Mouse (Mus musculus) brain, embryonic 18.5 days (tissue): ENCODE data around the gene Ier2.
A peak's percentile ranks its signal among the peaks of the same experiment; 100 is the strongest.

Experiments
- DNase-seq: peaks from one replicate; pipeline ENCODE4 v3.0.0-alpha.2; 2012; ENCODE audit warnings: low read depth, low spot score

Gene Ier2

DNA sequence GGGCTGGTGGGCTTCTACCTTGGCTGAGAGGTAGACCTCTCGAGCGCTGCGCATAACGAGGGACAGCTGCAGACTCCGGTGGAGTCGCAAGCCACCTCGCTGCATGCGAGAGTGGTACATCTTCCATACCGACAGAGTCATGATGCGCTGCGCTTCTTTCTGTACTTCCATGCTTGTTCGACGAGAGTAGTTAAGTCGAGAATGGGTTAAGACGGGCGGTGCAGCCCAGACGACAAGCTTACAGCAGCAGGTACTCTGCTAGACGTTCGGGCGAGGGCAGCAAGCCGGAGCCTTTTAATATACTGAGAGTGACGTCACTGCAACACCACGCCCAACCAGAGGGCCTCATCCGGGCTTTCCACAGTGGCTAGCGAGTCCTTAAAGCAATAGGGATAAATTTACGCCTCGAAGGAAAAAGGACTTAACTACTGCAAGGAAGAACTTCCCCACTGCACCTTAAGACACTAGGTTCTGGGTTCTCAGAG lies at the start of gene Ier2:
Ier2 (minus strand) TSS at position 272 of the 485 bp plus-strand sequence.
- peak; percentile 87 for DNase-seq

DNA sequence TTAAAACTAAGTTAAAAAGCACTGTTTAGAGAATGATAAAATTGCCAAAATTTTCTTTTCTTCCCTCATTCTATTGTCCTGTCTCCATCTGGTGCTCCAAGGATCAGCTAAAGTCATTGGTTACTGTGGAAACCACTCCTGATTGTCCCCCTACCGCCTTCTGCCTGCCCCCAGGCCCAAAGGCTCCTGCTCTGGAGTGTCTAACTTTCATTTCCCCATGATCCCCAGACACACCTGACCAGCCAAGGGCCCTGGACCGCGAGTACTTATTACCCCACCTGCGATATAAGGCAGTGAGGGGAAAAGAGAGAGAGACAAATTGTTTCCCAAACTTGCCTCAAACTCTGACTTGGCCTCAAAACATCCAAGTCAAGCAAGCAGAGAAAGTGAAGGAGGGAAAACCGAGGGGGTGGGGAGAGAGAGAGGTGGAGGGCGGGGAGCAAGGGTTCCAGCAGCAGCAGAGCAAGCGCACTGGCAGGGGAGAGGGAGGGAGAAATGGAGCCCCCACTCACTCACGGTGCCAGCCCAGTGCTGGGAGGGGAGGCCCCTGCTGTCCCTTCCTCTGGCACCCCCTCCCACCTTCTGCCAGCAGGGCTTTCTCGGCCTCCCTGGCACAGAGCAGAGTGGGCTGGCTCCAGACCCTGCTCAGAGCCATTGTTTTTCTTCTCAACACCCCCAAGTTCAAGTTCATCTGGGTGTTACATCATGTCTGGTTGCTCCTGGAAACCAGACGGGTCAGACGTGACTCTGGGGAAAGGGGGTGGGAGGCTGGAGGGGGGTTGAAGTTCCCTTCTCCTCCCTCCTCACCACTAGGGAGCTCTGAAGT lies 49.5 kb upstream of the Ier2 start:
- DNase-seq = peak; percentile 78

DNA sequence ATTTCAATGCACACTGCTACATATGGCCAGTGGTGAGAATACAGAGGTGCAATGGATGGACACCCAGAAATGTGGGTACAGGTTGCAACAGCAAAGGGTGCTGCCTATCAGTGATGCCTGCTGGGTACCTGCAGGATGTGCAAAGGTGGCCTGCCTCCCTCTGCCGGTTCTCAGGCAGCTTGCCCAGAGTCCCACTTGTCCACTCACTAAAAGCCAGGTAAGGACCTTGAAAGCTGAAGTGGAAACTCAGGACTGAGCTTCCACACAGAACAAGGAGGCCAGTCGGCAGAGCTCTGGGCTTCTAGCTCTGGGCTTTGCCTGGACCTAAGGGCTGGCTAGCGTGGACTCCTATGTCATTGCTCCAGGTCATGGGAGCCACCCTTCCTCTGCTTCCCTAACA lies 48.7 kb upstream of the Ier2 start:
- DNase-seq = no peak

DNA sequence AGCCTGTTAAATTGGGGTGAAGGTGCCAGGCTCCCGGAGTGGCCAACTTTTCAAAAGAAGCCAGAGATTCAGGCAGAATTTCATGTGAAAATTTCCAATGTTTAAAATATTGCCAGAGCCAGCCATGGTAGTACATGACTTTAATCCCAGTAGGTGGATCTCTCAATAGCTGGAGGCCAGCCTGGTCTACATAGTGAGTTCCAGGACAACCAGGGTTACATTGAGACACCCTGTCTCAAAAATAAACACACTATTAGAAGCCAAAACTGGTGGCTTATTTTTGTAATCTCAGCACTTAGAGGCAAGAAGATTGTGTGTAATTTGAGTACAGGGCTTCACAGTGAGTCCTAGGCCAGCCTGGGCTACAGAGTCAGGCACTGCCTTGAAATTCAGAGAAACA lies 47.3 kb upstream of the Ier2 start:
- DNase-seq = no peak

DNA sequence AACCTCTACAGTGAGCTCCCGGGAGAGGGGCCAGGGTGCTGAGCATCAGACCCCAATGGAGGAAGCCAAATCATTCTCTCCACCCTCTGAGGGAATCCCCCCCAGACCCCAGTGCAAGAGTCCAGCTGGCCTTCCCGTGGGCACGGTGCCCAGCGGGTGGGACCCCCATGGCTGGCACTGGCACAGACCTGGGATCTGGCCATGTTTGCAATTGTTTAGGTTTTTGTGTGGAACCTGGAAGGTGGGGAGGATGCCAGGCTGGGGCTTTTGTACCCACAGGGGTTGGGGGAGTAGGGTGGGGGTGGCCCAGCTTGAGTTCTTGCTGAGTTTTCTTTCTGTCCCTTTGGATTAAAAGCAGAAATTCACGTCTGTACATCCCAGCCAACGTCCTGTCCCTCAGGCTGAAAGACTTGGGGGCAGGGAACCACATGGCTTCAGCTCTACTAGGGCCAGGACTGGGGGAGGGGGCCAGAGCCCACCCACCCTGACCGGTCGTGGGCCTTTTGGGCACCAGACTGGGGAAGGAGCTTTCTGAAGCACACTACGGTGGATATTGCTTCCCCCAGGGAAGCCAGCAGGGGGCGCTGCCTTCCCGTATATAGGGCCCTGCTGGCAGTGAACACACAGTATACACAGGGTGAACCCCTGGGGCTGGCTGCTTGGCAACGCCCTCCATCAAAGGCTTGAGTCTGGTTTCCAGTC lies 46.3 kb upstream of the Ier2 start:
- DNase-seq = peak; percentile 73

DNA sequence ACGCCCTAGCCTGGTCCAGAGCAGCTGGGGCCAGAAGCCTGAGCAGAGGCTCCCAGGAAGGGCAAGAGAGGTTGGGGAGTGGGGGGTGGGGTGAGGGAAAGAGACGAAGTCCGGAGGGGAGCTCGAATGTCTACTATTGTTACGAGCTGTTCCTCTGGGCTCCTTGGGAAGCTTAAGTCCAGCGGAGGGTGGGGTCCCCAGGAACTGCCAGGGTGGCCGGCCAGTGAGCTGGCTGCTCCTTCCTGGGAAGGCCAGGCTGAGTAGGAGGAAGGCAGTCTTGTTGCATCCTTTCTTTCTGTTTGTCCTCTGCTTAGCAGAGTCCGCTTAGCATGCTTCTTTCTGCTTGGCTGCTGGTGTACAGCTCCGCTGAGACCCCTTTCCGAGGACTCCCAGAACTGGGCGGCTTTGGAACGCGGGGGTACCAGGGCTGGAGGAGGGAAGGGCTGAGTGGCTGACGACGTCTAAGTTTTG lies 45.5 kb upstream of the Ier2 start:
- DNase-seq = no peak

DNA sequence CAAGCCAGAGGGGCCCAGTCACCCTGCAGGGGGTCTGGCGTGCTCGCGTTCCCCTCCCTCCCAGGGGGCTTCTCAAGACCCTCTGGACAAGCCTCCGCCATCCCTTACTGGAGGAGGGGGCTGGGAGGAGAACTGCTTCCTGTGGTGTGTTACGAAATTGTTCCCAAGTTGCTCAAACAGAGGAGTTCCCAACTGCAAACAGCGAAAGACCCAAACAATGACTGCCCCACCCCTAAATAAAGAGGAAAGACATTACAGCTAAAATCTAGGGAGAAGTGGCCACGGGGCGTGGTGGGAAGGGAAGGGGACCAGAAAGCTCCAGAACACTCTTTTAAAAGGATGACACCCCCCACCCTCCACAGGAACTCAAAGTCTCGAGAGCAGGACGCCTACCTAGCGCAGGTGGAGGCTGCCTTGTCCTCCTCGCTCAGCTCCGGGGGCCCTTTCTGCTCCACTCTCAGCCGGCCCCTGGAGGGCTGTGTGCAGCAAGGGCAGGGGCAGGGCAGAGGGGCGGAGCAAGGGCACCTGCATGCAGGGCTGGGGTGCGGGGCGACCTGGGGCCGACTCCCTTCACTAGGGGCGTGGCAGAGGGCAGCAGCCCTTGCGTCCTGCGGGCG lies 44.7 kb upstream of the Ier2 start:
- DNase-seq = no peak

DNA sequence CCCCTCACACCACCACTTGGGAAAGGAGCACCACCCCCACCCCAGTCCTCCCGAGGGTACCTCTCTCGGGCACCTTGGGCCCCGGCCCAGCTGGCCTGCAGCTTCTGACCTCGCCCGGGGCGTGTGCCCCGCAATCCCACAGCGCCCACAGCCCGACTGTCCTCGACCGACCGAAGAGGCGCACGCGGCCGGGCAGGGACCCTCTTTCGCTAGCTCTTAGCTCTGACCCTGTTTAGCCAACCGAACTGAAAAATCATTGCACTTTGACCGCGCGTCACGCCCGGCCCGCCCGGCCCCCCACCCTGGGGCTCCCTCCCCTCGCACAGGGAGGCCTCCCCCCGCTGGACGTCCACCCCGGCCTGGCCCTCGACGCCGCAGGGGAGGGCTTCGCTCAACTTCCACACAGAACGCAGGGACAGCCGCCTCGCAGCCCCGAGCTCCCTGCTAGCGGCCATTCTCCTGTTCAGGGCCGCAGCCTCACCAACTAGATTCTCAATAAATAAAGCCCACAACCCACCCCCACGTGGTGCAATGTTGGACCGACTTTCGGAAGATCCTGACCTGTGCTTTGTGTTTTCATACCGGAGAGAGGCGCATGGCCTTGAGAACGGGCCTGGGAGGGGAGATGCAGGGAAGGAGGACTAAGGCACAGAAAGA lies 44.1 kb upstream of the Ier2 start:
- no peak for DNase-seq

DNA sequence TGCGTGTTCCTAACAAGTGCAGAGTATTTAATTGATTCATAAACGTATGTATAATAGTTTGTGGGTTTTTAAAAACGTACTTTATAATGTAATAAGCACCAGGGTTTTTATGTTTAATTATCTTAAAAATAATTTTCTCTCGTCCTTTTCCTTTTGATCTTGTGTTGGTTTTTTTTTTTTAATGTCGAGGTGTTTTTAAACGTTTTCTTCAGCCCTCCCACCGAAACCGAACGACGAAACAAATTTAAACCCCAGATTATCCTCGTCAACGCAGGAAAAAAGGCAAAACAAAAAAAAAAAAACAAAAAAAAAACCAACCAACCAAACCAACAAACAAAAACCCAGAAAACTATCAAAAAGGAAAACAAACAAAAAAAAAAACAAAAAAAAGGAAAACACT lies 43.3 kb upstream of the Ier2 start:
- DNase-seq = no peak

DNA sequence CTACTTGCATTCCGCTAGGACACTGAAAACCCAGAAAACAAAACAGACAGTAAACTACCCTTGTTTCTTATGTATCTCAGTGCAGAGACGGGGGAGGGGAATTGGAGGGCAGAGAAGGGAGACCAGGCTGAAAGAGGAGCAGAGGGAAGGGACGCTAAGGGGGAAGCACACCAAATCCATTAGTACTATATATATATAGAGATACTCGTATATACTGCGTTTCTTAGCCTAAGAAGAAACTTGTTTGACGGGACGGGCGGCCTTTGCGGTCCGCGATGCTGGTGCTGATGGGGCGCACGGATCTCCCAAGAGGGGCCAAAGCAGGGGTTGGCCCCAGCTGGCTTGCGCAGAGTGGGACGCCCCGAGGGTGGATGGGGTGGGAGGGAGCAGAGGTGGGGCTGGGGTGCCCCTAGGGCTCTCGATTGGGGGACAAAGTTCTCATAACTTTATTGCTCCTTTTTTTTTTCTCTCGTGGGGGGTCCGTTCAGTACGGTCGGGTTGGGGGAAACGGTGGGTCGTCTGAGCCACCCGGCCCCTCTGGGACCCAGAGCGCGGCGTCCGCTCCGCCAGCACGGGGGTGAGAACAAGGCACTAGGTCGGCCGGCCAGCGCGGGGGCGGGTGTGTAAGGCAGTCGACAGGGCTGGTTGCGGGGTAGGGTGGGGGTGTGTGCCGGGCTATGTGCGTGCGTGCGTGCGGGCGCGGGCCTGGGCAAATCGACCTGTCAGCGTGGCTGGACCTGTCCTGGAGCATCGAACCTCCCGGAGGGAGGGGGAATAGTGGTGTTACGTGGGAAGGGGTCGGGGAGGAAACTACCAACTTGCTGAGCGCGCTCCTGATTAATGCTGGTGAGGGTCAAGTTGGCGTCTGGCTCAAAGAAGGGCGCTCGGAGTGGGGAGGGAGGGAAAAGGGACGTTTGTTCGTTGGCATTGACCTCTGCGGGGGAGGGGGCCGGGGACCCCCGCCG lies 42.5 kb upstream of the Ier2 start:
- DNase-seq = no peak

DNA sequence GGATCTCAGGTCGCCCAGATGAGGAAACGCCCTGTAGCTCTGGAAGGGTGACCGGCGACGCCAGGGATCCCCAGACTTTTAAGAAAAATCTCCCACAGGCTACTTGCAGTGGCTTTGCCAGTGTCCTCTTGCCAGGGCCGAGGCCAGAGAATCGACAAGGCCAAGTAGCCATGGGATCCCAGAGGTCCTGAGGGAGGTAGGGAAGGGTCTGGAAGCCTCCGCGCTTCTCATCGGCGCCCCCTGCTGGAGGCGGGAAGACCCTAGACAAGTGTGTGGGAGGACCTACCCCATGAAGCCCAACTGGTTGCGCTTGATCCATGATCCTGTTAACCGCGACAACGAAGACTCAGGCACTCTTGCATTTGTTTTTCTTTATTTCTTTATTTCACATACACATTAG lies 41.7 kb upstream of the Ier2 start:
- no peak for DNase-seq

DNA sequence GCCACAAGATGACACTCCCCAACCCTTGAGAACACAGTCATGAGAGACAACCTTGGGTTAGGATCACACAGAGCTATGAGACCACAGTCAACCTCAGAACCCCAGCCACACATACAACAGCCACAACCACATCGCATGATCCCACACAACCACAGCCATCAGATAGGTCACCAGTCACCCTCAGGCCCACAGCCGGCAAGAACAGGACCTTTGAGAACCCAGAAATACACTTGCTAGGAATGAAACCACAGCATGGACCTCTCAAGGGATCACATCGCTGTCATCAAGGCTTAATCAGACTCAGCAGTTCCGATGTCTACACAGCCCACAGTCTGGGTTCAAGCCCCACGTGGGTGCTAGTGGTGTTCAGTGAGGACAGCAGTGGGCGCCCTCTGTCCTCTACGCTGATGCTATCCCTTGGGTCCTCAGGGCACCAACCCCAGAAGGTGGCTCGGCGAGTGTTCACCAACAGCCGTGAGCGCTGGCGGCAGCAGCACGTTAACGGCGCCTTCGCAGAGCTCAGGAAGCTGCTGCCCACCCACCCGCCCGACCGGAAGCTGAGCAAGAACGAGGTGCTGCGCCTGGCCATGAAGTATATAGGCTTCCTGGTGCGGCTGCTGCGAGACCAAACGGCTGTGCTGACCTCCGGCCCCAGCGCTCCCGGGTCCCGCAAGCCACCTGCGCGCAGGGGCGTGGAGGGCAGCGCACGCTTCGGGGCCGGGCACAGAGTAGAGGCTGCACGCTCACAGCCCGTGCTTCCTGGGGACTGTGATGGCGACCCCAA lies 41.0 kb upstream of the Ier2 start:
- DNase-seq = no peak

DNA sequence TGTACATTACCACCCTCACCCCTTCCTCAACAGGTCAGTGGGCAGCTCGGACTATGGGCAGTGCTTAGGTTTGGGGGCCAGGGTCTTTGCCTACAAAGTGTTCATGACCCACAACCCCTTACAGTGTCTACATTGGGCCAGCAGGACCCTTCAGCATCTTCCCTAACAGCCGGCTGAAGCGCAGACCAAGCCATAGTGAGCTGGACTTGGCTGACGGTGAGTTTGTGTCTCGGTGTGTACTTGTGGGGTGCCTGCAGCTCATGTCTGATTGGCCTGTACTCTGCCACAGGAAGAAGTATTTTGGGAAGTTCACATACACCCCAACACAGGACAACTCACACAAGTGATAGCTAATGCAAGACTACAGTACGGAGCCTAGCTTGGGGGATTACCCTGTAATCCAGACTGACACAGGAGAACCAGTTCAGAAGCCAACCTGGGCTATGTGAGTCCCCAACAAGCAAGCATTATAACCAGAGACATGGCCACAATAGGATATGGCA lies 40.4 kb upstream of the Ier2 start:
- no peak for DNase-seq

DNA sequence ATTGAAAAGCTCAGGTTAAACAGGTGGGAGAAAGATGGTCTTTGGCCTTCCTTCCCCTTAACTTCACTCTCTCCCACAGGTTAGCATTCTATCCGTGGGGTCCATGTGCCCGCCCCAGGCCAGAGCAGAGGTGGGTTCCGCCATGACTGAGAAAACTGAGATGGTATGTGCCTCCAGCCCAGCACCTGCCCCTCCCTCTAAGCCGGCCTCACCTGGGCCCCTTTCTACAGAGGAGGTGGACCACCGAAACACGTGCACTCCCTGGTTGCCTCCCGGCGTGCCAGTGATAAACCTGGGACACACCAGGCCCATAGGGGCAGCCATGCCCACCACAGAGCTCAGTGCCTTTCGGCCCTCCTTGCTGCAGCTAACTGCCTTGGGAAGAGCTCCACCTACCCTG lies 39.9 kb upstream of the Ier2 start:
- no peak for DNase-seq

DNA sequence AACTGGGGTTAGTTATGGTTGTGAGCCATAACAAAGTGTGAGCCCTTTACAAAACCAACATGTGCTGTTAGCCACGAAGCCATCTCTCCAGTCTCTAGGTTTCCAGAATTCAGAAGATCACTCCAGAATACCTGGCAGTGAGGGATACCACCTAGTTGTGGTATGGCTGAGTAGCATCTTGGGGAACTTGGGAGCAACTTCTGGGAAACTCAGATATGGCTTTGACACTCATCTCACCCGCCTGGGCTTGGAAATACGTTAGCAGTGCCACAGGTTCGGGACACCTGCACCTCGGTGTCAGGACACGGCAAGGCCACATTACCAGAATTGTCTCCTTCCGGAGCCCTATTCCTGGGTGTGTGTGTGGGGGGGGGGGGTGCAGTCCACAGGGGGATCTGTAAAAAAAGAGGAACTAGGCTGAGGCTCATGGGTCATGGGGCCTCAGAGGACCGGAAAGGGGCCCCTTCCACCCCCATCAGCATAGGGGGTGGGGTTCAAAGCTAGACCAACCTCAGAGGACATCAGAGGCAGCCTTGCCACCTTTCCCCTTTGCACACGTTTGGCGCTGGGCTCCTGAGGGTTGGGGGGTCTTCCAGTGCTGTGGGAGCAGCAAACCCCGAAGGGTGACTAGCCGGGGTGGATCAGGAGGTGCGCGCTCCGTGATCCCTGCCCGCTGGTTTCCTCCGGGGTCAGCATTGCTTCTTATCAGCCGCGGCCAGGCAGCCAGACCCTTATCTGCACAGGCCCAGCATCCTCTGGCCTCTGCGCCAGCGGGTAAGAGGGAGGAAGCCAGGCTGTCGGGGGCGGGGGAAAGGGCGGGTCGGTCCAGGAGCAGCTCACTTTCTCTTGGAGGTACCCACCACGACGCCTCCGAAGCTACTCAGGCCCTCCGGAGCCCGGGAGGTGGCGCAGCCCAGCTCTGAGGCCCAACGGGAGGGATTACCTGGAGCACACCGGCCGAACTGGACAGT lies 38.6 kb upstream of the Ier2 start, which contains the start of gene Lyl1:
Lyl1 (plus strand) TSS at position 517 of the 971 bp plus-strand sequence.
- DNase-seq = no peak

DNA sequence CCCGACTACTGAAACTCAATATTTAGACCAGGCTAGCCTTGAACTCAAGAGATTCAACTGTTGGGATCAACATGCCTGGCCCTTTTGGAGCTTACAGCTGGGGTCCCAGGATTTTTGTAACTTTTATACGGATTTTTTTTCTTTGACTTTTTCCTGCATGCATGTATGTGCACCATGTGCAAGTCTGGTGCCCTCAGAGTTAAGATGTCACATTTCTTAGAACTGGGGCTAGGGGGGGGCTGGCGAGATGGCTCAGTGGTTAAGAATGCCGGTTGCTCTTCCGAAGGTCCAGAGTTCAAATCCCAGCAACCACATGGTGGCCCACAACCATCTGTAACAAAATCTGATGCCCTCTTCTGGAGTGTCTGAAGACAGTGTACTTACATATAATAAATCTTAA lies 37.9 kb upstream of the Ier2 start:
- DNase-seq = no peak

DNA sequence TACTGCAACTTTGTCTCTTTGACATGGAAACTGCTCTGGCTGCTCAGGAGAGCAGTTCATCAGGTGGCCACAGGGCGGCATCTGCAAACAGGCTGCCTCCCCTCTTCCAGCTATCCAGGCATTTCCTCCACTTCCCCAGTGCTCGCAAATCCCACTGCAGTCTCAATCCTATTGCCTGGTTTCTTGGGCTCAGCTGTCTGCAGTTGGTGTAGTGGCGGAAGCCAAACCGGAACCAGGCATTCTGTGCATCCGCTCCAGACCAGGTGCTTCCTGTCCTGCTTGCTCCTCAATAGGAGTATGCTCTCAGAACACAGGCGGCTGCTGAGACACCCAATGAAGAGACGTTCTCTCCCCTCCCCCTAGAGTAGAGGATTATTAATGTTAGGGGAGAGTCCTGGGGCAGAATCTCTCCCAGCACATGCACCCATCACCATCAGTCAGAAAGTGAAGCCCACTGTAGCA lies 37.2 kb upstream of the Ier2 start:
- DNase-seq = no peak

DNA sequence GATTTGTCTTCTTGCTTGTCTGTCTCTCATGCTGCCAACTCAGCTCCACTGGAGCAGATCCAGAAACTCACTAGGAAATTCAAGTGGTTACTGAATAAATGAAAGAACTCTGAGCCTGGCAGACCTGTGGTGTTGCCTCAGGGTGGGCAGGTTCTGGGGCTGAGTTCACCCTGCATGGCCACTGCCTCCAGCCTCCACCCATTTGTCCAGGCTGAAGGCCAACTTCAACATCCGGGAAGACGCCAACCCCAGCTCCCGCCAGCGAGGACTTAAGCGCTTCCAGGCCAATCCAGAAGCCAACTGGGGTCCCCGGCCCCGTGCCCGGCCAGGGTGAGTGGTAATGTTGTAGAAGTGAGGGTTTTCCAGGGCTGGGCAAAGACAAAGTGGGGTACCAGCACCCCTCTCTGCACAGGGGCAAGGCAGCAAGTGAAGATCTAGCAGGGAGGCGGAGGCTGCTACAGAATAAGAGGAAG lies 36.3 kb upstream of the Ier2 start:
- DNase-seq = no peak
